Mouse (Mus musculus): ENCODE results near the gene Tbc1d8.
A peak's percentile ranks its signal among the peaks of the same experiment; 100 is the strongest.

- TF ChIP-seq CTCF (IDR thresholded peaks at IDR 0.05) = no peak
- TF ChIP-seq EP300 (IDR thresholded peaks at IDR 0.05) = peak; percentile 72; the same call in 1 of the 2 replicates
Observed at GRCm38 (mm10) chr1:39418852-39419251, 59.7 kb downstream of the Tbc1d8 start.
